Mouse (Mus musculus) forebrain, embryonic 14.5 days (tissue): Measurements from ENCODE around the gene Dglucy. TPM values are rescaled to one million over a fixed set of nuclear protein-coding genes. Genes with fewer than 3 reads are reported as not detected.

Experiments used
- ATAC-seq: fragments of 200-750 bp; cut with Nextera tagmentation; 2 replicates; pipeline ENCODE4 v1.8.0; 2017; ENCODE audit warnings: mild to moderate bottlenecking, moderate library complexity
- DNase-seq: peaks from one replicate; pipeline ENCODE4 v3.0.0-alpha.2; 2015; ENCODE audit warnings: low spot score
- H3K27ac ChIP-seq: fragments of 300-500 bp; sonication (generic); 2 replicates; pipeline ENCODE4 v1.5.1; 2014; ENCODE audit warnings: low read depth, mild to moderate bottlenecking, control low read depth, low read length, moderate library complexity
- H3K27me3 ChIP-seq: fragments of 300-500 bp; sonication (generic); replicated peaks from 2 replicates; pipeline ENCODE4 v1.6.1; 2014; ENCODE audit warnings: low read length, control low read depth, mixed read lengths; ENCODE audit not compliant: control insufficient read depth, insufficient read depth
- H3K36me3 ChIP-seq: fragments of 300-500 bp; sonication (generic); 2 replicates; pipeline ENCODE4 v1.6.1; 2014; ENCODE audit warnings: low read length, control low read depth; ENCODE audit not compliant: control insufficient read depth, insufficient read depth
- H3K4me1 ChIP-seq: fragments of 300-500 bp; sonication (generic); 2 replicates; pipeline ENCODE4 v1.6.1; 2014; ENCODE audit warnings: antibody characterized with exemption, low read length, control low read depth; ENCODE audit not compliant: control insufficient read depth, insufficient read depth
- H3K4me2 ChIP-seq: fragments of 300-500 bp; sonication (generic); 2 replicates; pipeline ENCODE4 v1.6.1; 2014; ENCODE audit warnings: mild to moderate bottlenecking, control low read depth, low read length
- H3K4me3 ChIP-seq: fragments of 300-500 bp; sonication (generic); 2 replicates; pipeline ENCODE4 v1.5.1; 2014; ENCODE audit warnings: low read depth, low read length, control low read depth
- H3K9ac ChIP-seq: fragments of 300-500 bp; sonication (generic); 2 replicates; pipeline ENCODE4 v1.6.1; 2014; ENCODE audit warnings: mild to moderate bottlenecking, low read length, control low read depth, moderate library complexity
- H3K9me3 ChIP-seq: fragments of 300-500 bp; sonication (generic); replicated peaks from 2 replicates; pipeline ENCODE4 v1.6.1; 2016; ENCODE audit warnings: low read length, control low read depth, mixed read lengths; ENCODE audit not compliant: control insufficient read depth
- WGBS: fragments of 180-500 bp; shearing (Covaris S2); extraction: QIAGEN DNeasy Blood & Tissue Kit; methylation state at CpG from one replicate; pipeline ENCODE4 v1.1.7; 2014; 5-methylcytosine and 5-hydroxymethylcytosine counted together
- polyA plus RNA-seq: library from polyadenylated mRNA; unstranded; fragments of >200 nt; fragmentation: Nextera tagmentation; extraction: Ambion mirVana; gene quantifications from 2 replicates; pipeline ENCODE4 v1.2.1, GENCODE M21; 2014

Gene Dglucy
- polyA plus RNA-seq, 1 experiment from 2014 or later, result 2.7 TPM

DNA sequence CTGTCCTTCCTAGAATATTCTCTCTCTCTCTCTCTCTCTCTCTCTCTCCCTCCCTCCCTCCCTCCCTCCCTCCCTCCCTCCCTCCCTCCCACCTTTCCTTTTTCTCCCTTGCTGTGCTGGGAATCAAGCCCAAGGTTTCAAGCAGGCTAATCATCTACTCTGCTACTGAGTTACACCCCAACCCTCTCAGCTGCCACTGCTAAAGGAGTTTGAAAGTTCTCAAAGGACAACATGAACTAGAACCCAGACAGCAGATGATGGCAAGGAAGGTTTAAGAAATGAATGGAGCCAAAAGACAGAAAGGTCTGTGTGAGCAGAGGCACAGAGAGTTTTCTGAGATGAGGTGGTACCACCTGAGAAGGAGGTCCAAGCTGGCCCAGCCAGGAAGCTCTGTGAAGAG lies 3.6 kb upstream of the Dglucy start:
- ATAC-seq (no peak), DNase-seq (no peak)
- H3K36me3 ChIP-seq, result no peaks in the 10 kb centered on the region
- H3K4me3 ChIP-seq, result no peak overlapping the region
- H3K4me2 ChIP-seq, result no peak overlapping the region
- no peaks in the 10 kb centered on the region for H3K9me3 ChIP-seq
- no peak overlapping the region for H3K27ac ChIP-seq
- H3K27me3 ChIP-seq, result no peaks in the 10 kb centered on the region
- peaks cover 20% of the 10 kb centered on the region for H3K4me1 ChIP-seq
- H3K9ac ChIP-seq, result no peak overlapping the region

DNA sequence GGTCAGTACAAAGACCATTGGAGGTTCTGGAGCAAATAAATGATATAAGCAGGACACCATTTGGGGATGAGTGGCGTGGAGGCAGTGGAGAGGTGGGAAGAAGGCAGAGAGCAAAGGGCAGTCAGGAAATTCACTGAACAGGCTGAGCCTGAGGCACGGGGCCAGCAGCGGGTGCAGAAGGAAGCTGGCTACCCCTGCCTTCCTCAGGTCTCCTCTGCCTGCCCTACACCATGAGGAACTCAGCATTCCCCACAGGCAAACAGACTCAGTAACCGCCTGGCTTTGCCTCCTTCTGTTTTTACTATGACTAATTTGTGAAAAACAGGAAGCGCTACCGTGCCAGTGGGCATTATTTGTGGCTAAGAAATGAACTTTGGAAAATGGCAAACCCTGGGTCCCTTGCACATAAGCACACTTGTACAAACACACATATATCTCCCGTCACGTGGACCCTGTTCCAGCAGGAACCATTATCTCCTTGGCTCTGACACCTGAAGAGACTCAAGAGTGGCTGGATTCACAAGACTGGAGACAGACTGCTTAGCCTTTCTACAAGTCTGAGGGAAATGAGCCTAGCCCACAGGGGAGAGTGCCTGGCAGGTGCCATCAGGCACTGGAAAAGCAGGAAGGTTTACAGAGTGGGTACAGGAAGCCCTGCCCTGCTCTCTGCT lies 2.8 kb upstream of the Dglucy start:
- Histone ChIP-seq H3K4me1 (peaks cover 20% of the 10 kb centered on the region), H3K4me3 (no peak overlapping the region), H3K27me3 (no peaks in the 10 kb centered on the region), H3K9me3 (no peaks in the 10 kb centered on the region), H3K4me2 (no peak overlapping the region), H3K36me3 (no peaks in the 10 kb centered on the region), H3K27ac (no peak overlapping the region), H3K9ac (no peak overlapping the region)
- WGBS, result 85% methylated on average over 8 of the region's 8 CpGs
- no peak for ATAC-seq
- no peak for DNase-seq

DNA sequence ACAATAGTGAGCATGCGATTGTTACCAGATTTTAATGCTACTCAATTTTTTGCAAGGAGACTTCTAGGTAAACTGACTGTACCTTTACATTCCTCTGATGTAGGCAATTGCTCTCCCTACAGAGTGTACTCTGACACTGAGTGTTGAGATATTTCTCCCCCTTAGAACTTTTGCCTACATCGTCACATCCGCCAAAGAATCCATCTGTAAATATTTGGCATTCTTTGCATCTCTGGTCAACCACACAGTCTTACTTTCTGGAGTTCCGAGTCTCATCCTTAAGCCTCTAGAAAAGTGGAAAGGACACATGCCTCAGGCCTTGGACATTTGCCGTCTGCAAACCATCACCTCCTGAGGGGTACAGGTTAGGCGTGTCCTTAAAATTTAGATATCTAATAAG lies 1.9 kb upstream of the Dglucy start:
- Histone ChIP-seq H3K9me3 (no peaks in the 10 kb centered on the region), H3K27me3 (no peaks in the 10 kb centered on the region), H3K4me2 (no peak overlapping the region), H3K27ac (no peak overlapping the region), H3K36me3 (no peaks in the 10 kb centered on the region), H3K4me3 (no peak overlapping the region), H3K4me1 (peaks cover 20% of the 10 kb centered on the region), H3K9ac (no peak overlapping the region)
- WGBS, result 93% methylated on average over 6 of the region's 6 CpGs
- DNase-seq, result no peak
- ATAC-seq, result no peak

DNA sequence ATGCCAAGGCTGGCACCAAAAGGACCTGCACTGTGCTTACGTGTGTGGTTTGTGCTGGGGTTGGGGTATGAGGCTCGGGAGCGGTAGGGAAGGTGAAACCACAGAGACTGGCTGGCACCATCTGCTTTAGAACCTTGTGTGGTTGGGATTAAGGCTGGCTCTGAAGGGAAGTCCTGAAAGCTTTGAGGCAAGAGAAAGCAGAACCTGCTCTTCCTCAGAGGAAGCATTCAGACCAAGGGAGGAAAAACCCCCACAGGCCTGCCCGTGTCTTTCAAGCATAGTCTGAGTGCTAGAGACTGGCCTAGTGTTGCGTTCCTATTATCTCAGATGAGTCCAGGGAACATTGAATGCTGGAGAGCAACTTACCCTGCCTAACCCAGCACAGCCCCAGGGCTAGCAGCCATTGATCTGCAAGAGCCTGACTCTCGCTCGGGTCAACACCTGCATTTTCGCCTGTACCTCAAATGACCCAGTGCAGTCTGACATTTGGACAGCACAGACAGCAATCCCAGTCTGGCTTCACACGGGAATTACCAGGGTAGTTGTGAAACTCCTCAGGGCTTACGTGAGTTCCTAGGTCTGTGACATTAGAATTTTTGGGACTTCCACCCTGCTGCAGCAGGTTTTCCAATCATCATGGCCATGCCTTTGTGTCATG lies 452 bp upstream of the Dglucy start:
- no peaks in the 10 kb centered on the region for H3K36me3 ChIP-seq
- WGBS, result 81% methylated on average over 10 of the region's 10 CpGs
- no peak overlapping the region for H3K4me3 ChIP-seq
- H3K4me1 ChIP-seq, result peaks cover 16% of the 10 kb centered on the region
- ATAC-seq (peak; percentile 30), DNase-seq (no peak)
- H3K9me3 ChIP-seq, result no peaks in the 10 kb centered on the region
- no peaks in the 10 kb centered on the region for H3K27me3 ChIP-seq
- peak overlapping the region; percentile 61; the same call in 1 of the 2 replicates for H3K27ac ChIP-seq
- no peak overlapping the region for H3K9ac ChIP-seq
- H3K4me2 ChIP-seq, result no peak overlapping the region

- peaks cover 16% of the 10 kb centered on the region for H3K4me1 ChIP-seq
- H3K9ac ChIP-seq, result no peak overlapping the region
- no peak overlapping the region for H3K4me3 ChIP-seq
- DNase-seq, result no peak
- H3K36me3 ChIP-seq, result no peaks in the 10 kb centered on the region
- H3K27me3 ChIP-seq, result no peaks in the 10 kb centered on the region
- ATAC-seq, result no peak
- H3K4me2 ChIP-seq, result no peak overlapping the region
- WGBS, result 95% methylated on average over 10 of the region's 10 CpGs
- no peaks in the 10 kb centered on the region for H3K9me3 ChIP-seq
- H3K27ac ChIP-seq, result no peak overlapping the region
Observed at GRCm38 (mm10) chr12:100780416-100780815, 1.6 kb downstream of the Dglucy start.

DNA sequence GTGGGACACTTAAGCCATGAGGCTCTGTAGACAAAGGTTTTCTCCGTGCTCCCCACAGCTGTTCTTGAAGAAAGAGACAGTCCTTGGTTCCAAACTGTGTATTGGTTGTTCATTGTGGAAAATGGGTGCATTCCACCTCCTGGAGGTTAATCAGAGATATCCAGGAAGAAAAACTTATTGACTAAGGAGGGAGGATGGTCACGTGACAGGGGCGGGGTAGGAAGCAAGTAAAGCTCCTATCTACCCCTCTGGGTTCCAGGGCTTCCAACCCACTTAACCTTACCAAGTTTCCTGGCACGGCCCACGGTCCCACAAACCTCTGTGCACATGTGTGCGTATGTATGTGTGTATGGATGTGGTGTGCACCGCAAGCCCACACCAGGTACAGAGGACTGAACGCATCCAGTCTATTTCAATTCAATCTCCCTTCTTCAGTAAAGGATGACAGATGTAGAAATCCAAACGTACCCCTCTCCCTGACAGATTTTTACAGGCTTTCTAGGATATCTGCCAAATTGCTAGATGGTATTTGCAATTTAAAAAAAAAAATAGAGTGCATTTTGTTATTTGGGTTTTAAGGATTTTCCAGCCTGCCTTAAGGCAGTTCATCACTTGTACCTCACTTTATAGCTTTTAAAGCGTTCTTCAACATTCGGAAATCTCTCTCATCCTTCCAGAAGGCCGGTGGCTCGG lies 2.7 kb downstream of the Dglucy start:
- Histone ChIP-seq H3K36me3 (no peaks in the 10 kb centered on the region), H3K27me3 (no peaks in the 10 kb centered on the region), H3K27ac (peak overlapping the region; percentile 46; the same call in 1 of the 2 replicates), H3K9ac (no peak overlapping the region), H3K4me3 (no peak overlapping the region), H3K9me3 (no peaks in the 10 kb centered on the region), H3K4me2 (no peak overlapping the region), H3K4me1 (peaks cover 16% of the 10 kb centered on the region)
- 90% methylated on average over 13 of the region's 13 CpGs for WGBS
- ATAC-seq (no peak), DNase-seq (peak; percentile 68)

GRCm38 (mm10) chr12:100784152-100784551 lies 5.3 kb downstream of the Dglucy start:
- no peak overlapping the region for H3K27ac ChIP-seq
- H3K4me1 ChIP-seq, result peaks cover 9% of the 10 kb centered on the region
- ATAC-seq (no peak), DNase-seq (no peak)
- WGBS, result 88% methylated on average over 2 of the region's 2 CpGs
- H3K9me3 ChIP-seq, result no peaks in the 10 kb centered on the region
- H3K4me3 ChIP-seq, result no peak overlapping the region
- no peak overlapping the region for H3K4me2 ChIP-seq
- no peak overlapping the region for H3K9ac ChIP-seq
- no peaks in the 10 kb centered on the region for H3K36me3 ChIP-seq
- no peaks in the 10 kb centered on the region for H3K27me3 ChIP-seq

DNA sequence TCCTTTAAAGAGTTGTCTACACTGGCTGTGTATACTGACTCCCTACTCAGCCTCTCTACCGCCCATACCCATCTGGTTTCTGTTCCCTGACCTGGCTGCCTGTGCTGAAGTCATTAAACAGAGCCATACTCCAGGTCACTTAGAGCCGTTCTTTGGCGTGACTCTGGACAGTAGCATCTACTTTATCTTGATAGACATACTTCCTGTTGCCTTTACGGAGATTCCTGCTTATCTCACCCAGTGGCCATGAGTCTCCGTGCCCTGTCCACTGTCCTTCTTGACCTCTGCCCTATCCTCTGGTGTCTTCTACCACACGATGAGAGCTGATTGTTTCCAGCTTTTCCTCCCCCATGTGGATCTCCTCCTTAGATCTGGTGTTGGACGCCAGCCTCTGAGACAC lies 6.5 kb downstream of the Dglucy start:
- Histone ChIP-seq H3K4me2 (no peak overlapping the region), H3K27me3 (no peaks in the 10 kb centered on the region), H3K9ac (no peak overlapping the region), H3K36me3 (no peaks in the 10 kb centered on the region), H3K4me3 (no peak overlapping the region), H3K9me3 (no peaks in the 10 kb centered on the region), H3K27ac (no peak overlapping the region), H3K4me1 (no peaks in the 10 kb centered on the region)
- 89% methylated on average over 7 of the region's 7 CpGs for WGBS
- DNase-seq (no peak), ATAC-seq (no peak)

DNA sequence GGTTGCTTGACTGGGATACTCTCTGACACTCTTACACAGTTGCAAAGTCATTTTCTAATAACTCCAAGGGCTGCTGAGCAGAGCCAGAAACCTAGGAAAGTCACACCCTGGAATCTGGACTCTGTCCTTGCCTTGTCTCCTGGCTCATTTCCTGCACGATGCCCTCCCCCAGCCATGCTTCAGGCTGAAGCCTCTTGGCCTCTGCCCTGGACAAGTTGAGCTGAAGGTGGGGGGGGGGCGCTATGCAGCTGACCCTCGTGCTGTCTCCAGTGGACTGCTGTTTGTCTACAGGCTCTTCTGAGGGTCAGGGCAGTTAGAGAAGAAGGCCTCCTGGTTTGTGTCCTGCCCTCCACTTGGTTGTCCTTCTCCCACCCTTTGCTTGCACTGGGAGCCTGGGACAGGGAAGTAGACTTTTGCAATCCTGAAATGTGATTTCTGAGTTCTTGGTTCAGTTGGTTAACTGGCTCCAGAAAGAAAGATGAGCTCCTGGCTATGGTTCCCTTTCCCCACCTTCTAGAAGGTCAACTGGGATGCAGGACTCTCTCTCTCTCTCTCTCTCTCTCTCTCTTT lies 11.2 kb downstream of the Dglucy start:
- Histone ChIP-seq H3K4me3 (no peak overlapping the region), H3K27me3 (no peaks in the 10 kb centered on the region), H3K4me2 (no peak overlapping the region), H3K27ac (no peak overlapping the region), H3K4me1 (no peaks in the 10 kb centered on the region), H3K9me3 (no peaks in the 10 kb centered on the region), H3K9ac (no peak overlapping the region), H3K36me3 (no peaks in the 10 kb centered on the region)
- ATAC-seq, result no peak
- DNase-seq, result no peak
- WGBS, result 66% methylated on average over 3 of the region's 3 CpGs
